Mouse (Mus musculus) right cerebral cortex, postnatal 10 days (tissue): ENCODE data around the gene Alpk1.

Experiments used
- DNase-seq, 2 experiments: peaks; one replicate each; pipeline ENCODE4 v3.0.0; 2021; ENCODE audit warnings: low spot score in 2 of 2

The Alpk1 gene

GRCm38 (mm10) chr3:127630190-127630589, 150.1 kb downstream of the Alpk1 start:
- DNase-seq, result no peak

GRCm38 (mm10) chr3:127628311-127629184, 151.8 kb downstream of the Alpk1 start:
- DNase-seq, result no peak

- DNase-seq, result no peak
Observed at GRCm38 (mm10) chr3:127627956-127628310, 152.4 kb downstream of the Alpk1 start.

- DNase-seq, result no peak
Observed at GRCm38 (mm10) chr3:127627151-127627955, 153.0 kb downstream of the Alpk1 start.

- DNase-seq, result no peak
Observed at GRCm38 (mm10) chr3:127626524-127626923, 153.8 kb downstream of the Alpk1 start.

GRCm38 (mm10) chr3:127625701-127626399, 154.5 kb downstream of the Alpk1 start:
- no peak for DNase-seq

GRCm38 (mm10) chr3:127625296-127625695, 155.0 kb downstream of the Alpk1 start:
- DNase-seq, result peak; percentile 43 to 66
